Mouse (Mus musculus) G1E (cell line): ENCODE measurements at regions not wholly inside any gene's neighbourhood (a gene's known extent, or its start where the extent isn't known, plus 50 kb on each side); places are given as distances from the start of the nearest gene placed in this dataset.

Experiments
- ATAC-seq: 2 replicates; pipeline ENCODE4 v1.8.0; 2016; ENCODE audit warnings: mild to moderate bottlenecking; ENCODE audit not compliant: insufficient number of reproducible peaks, poor library complexity, low FRiP score, severe bottlenecking; ENCODE audit errors: extremely low read depth
- DNase-seq: peaks from one replicate; pipeline ENCODE4 v3.0.0; 2012; ENCODE audit warnings: low spot score
- H3K27me3 ChIP-seq: 2 replicates; pipeline ENCODE4 v1.6.1; 2012; ENCODE audit warnings: mild to moderate bottlenecking, low read length, inconsistent platforms; ENCODE audit not compliant: insufficient read depth
- H3K36me3 ChIP-seq: replicated peaks from 2 replicates; pipeline ENCODE3; 2012; ENCODE audit warnings: mild to moderate bottlenecking, inconsistent platforms
- H3K4me1 ChIP-seq: 2 replicates; pipeline ENCODE4 v1.6.1; 2012; ENCODE audit warnings: low read depth, low read length, inconsistent platforms, mixed read lengths; ENCODE audit not compliant: insufficient read depth
- H3K4me3 ChIP-seq: 2 replicates; pipeline ENCODE4 v1.5.1; 2012; ENCODE audit warnings: low read depth, mild to moderate bottlenecking, inconsistent platforms, low read length, moderate library complexity, mixed read lengths
- H3K9me3 ChIP-seq: replicated peaks from 2 replicates; pipeline ENCODE4 v1.6.1; 2012; ENCODE audit warnings: inconsistent platforms
- CTCF ChIP-seq: IDR thresholded peaks from 2 replicates; pipeline ENCODE4 v1.5.1; 2012; ENCODE audit warnings: low read depth, low read length, inconsistent platforms, mixed read lengths
- GATA1 ChIP-seq: IDR thresholded peaks from 2 replicates; pipeline ENCODE4 v1.6.1; 2012; ENCODE audit warnings: borderline replicate concordance, low read length, inconsistent platforms, mixed read lengths
- GATA2 ChIP-seq: IDR thresholded peaks from 2 replicates; pipeline ENCODE4 v1.6.1; 2012; ENCODE audit warnings: low read depth, low read length, inconsistent platforms, borderline replicate concordance
- POLR2AphosphoS5 ChIP-seq: IDR thresholded peaks from 2 replicates; pipeline ENCODE4 v1.6.1; 2012; ENCODE audit warnings: low read depth, low read length, inconsistent platforms; ENCODE audit not compliant: insufficient replicate concordance
- TAL1 ChIP-seq: conservative IDR thresholded peaks from 2 replicates; pipeline ENCODE4 v1.6.1; 2012; ENCODE audit warnings: low read depth, low read length, inconsistent platforms, mixed read lengths

- ATAC-seq = no peak
Measured at GRCm38 (mm10) chr6:31846319-31846718, 203.7 kb upstream of the 1700012A03Rik start.

GRCm38 (mm10) chr6:31845671-31846070 lies 204.4 kb upstream of the 1700012A03Rik start:
- no peaks in the 10 kb centered on the region for H3K36me3 ChIP-seq
- no peaks in the 10 kb centered on the region for H3K4me1 ChIP-seq
- H3K27me3 ChIP-seq = no peaks in the 10 kb centered on the region
- ATAC-seq = no peak
- no peaks in the 10 kb centered on the region for H3K9me3 ChIP-seq
- TF ChIP-seq GATA2 (no peak), POLR2AphosphoS5 (no peak), GATA1 (no peak), CTCF (no peak), TAL1 (no peak)
- DNase-seq = no peak
- H3K4me3 ChIP-seq = no peak overlapping the region

More at GRCm38 (mm10) chr6:31846319-31846718, 203.7 kb upstream of the 1700012A03Rik start:
- H3K4me3 ChIP-seq = no peak overlapping the region
- H3K27me3 ChIP-seq = no peaks in the 10 kb centered on the region
- no peaks in the 10 kb centered on the region for H3K36me3 ChIP-seq
- no peak for DNase-seq
- no peaks in the 10 kb centered on the region for H3K9me3 ChIP-seq
- H3K4me1 ChIP-seq = no peaks in the 10 kb centered on the region
- TF ChIP-seq TAL1 = no peak
- TF ChIP-seq CTCF = 0 out of 2 replicates have a peak, but pooled peaks have one; percentile 32

DNA sequence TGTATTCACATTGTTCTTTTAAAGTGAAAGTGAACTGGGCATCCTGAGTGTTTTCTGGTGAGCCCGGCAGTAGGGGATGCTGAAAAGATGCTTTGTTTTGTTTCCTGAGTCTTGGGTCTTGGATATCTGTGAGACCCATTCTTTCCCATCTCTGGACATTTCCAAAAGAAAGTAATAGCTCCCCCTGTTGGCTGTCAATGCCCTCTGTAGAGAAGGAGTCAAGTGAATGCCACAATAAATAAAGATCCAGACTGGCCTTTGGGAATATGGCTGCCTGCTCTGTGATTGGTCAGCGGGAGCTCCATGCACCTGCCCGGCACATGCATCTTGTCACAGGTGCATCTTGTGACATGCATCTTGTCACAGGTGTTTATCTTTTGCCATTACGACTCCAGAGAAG lies 209.4 kb upstream of the 1700012A03Rik start:
- ATAC-seq = no peak
- Histone ChIP-seq H3K9me3 (no peaks in the 10 kb centered on the region), H3K4me3 (no peak overlapping the region), H3K4me1 (no peaks in the 10 kb centered on the region), H3K27me3 (peaks cover 5% of the 10 kb centered on the region), H3K36me3 (no peaks in the 10 kb centered on the region)
- TF ChIP-seq GATA1 (no peak), GATA2 (no peak), TAL1 (no peak), POLR2AphosphoS5 (no peak), CTCF (no peak)
- no peak for DNase-seq

GRCm38 (mm10) chr6:31838588-31838987 lies 211.5 kb upstream of the 1700012A03Rik start:
- Histone ChIP-seq H3K27me3 (peaks cover 5% of the 10 kb centered on the region), H3K4me1 (no peaks in the 10 kb centered on the region), H3K36me3 (no peaks in the 10 kb centered on the region), H3K4me3 (no peak overlapping the region), H3K9me3 (no peaks in the 10 kb centered on the region)
- ATAC-seq = peak; percentile 28; the same call in 1 of the 2 replicates
- no peak for DNase-seq
- TF ChIP-seq GATA2 (no peak), GATA1 (no peak), CTCF (peak; percentile 68), TAL1 (no peak)

DNA sequence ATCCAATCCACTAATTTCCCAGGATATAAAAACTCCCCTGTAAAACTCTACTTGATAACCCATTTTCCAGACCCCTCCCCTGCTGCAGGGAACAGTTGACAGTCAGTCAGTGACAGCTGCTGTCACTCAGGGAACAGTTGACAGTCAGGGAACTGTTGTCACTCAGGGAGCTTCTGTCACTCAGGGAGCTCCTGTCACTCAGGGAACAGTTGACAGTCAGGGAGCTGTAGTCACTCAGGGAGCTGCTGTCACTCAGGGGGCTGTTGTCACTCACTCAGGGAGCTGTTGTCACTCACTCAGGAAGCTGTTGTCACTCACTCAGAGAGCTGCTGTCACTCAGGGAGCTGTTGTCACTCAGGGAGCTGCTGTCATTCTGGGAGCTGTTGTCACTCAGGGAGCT lies 214.3 kb upstream of the 1700012A03Rik start:
- Histone ChIP-seq H3K27me3 (peaks cover 5% of the 10 kb centered on the region), H3K9me3 (no peaks in the 10 kb centered on the region), H3K36me3 (no peaks in the 10 kb centered on the region), H3K4me3 (no peak overlapping the region), H3K4me1 (no peaks in the 10 kb centered on the region)
- TF ChIP-seq CTCF = no peak
- no peak for TF ChIP-seq POLR2AphosphoS5
- no peak for TF ChIP-seq TAL1
- no peak for TF ChIP-seq GATA1
- no peak for TF ChIP-seq GATA2
- no peak for ATAC-seq
- no peak for DNase-seq

DNA sequence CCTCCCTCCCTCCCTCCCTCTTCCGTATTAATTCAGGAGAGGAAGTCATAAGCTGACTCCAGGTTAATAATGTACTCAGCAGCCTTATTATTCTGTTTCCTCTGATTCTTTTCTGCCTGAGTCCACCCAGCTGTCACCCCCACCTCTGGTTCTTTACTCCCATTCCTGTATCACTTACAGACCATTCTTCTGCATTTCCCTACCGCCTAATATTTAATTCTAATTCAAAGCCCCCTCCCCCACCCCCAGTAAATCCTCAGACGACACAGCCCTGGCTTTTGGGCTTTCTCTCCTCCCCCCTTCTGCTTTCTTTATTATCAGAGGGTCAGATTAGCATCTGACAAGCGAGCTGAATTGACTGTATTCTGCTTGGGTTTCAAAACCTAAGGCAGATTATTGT lies 215.5 kb upstream of the 1700012A03Rik start:
- Histone ChIP-seq H3K4me3 (no peak overlapping the region), H3K9me3 (no peaks in the 10 kb centered on the region), H3K4me1 (no peaks in the 10 kb centered on the region), H3K36me3 (no peaks in the 10 kb centered on the region), H3K27me3 (peaks cover 5% of the 10 kb centered on the region)
- no peak for DNase-seq
- no peak for TF ChIP-seq GATA2
- TF ChIP-seq TAL1 = no peak
- no peak for TF ChIP-seq POLR2AphosphoS5
- no peak for TF ChIP-seq GATA1
- no peak for TF ChIP-seq CTCF
- no peak for ATAC-seq

DNA sequence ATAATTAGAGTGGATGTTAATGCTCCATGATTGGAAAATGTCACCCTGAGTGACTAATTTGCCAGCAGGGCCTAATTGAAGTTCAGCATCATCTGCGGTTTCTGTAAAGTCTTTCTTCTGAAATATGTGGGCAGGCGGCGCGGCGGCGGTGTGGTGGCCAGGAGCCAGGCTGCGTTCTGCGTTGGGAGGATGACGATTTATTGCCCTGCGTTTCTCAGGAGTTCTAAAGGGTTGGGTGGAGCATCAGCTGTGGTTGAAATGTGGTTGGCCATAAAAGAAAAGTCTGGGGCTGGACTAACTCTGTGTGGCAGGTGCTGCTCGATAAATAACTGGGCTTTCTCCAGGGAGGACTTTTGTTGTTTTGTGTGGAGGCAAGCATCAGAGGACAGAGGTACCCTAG lies 219.4 kb upstream of the 1700012A03Rik start:
- no peaks in the 10 kb centered on the region for H3K9me3 ChIP-seq
- no peak for ATAC-seq
- TF ChIP-seq GATA2 = no peak
- no peak for TF ChIP-seq CTCF
- TF ChIP-seq GATA1 = no peak
- TF ChIP-seq TAL1 = no peak
- TF ChIP-seq POLR2AphosphoS5 = no peak
- H3K4me3 ChIP-seq = no peak overlapping the region
- H3K27me3 ChIP-seq = no peaks in the 10 kb centered on the region; the same call in 1 of the 2 replicates
- H3K4me1 ChIP-seq = no peaks in the 10 kb centered on the region
- DNase-seq = no peak
- H3K36me3 ChIP-seq = no peaks in the 10 kb centered on the region
